Mouse (Mus musculus) ovary, postnatal 14 days (tissue): Measurements from ENCODE around the gene Serbp1.
"Not testable (repeated sequence)": the region's sequence is repeated elsewhere in the genome, so short reads cannot be mapped to it uniquely, and the experiment has no call there.

ENCODE experiments used
- DNase-seq: peaks from one replicate; pipeline ENCODE4 v3.0.0; 2022; ENCODE audit warnings: low spot score

Gene Serbp1

GRCm38 (mm10) chr6:67237977-67238376 is at the start of gene Serbp1:
TSS of gene Serbp1 (plus strand) at chr6:67238176.
- no peak for DNase-seq

- DNase-seq: no peak
These were observed 44.4 kb upstream of the Serbp1 start for GRCm38 (mm10) chr6:67193591-67193990.

- DNase-seq: no peak
These were observed 43.4 kb upstream of the Serbp1 start for GRCm38 (mm10) chr6:67194606-67195005.

DNA sequence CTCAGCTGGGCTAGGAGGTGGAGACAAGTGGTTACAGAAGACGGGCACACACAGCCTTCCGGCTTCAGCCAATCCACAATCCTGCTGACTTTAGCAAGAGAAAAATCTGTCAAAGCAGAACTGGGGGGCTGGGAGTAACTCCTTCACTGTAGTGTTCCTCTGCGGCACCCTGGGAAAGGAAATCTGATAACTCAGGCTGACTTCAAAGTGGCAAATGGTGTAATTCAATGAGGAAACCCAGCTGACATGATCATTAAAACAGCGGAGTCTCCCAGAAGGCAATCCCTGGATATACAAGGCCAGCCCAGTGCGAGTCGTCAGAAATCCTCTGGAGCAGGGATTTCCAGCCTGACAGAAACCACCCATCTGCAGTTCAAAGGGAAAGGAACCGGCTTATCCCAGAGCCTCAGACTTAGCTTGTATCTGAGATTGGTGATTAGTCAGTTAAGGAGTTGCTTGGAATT is 42.8 kb upstream of the Serbp1 start:
- DNase-seq: no peak

- no peak for DNase-seq
These were observed 41.2 kb upstream of the Serbp1 start for GRCm38 (mm10) chr6:67196821-67197220.

- peak; percentile 18 for DNase-seq
These were observed 39.9 kb upstream of the Serbp1 start for GRCm38 (mm10) chr6:67198085-67198484.

DNA sequence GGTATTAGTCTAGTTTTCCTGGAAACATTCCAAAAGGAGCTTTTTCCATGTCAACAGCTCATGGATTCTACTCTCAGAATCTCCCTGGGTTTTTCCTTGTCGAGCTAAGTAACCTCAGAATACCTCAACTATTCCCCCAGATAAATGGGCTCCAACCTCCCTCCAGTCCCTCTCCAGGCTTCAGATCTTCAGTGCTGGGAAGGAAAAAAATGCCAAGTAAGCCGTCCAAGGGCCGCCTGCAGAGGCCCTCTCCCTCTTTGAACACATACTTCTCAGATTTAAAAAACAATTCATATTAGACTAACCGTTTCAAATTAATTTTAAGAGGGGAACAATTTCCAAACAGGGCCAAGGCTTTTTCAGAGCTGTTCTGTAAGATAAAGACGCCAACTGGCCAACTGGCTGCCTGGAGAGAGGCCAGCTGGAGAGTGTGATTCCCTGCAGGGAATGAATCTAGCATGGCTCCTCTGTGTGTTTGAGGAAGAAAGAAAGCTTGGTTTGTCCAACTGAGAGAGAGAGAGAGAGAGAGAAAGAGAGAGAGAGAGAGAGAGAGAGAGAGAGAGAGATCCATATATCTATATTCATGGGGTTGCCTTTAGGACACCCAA is 37.2 kb upstream of the Serbp1 start:
- peak; percentile 17 for DNase-seq

GRCm38 (mm10) chr6:67205081-67206037 is 32.6 kb upstream of the Serbp1 start:
- no peak for DNase-seq

GRCm38 (mm10) chr6:67212362-67212761 is 25.6 kb upstream of the Serbp1 start:
- DNase-seq: no peak

- DNase-seq: no peak
These were observed 24.4 kb upstream of the Serbp1 start for GRCm38 (mm10) chr6:67213429-67214098.

DNA sequence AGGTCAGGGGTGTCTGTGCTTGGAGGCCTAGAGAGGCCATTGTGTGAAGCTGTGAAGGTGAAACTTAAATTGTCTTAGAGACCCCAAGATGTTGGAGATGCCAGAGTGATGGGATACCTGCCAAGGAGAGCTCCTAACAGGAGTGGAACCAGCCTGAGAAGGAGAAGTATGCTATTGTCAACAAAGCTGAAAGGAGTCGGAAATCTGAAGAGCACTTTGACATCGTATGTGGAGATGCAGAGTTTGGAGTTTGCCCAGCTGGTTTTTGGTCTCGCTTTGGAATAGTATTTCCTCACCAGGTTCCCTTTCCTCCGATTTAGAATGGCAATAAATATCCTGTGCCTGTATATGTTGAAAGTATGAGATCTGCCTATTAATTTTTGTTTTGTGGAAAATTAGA is 20.6 kb upstream of the Serbp1 start:
- DNase-seq: no peak

DNA sequence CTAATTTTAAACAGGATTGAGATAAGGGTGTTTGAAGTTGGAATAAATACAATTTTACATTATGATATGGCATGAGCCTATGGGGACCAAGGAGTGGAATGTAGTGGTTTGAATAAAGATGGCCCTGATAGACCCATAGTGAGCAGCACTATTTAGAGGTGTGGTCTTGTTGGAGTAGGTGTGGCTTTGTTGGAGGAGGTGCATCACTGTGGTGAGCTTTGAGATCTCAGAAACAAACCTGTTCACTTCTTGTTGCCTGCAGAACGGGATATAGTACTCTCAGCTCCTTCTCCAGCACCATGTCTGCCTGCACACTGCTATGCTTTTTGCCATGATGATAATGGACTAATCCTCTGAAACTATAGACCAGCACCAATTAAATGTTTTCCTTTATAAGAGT is 20.1 kb upstream of the Serbp1 start:
- no peak for DNase-seq

GRCm38 (mm10) chr6:67218566-67218965 is 19.4 kb upstream of the Serbp1 start:
- DNase-seq: no peak

GRCm38 (mm10) chr6:67219931-67220330 is 18.0 kb upstream of the Serbp1 start:
- not testable (repeated sequence) for DNase-seq

DNA sequence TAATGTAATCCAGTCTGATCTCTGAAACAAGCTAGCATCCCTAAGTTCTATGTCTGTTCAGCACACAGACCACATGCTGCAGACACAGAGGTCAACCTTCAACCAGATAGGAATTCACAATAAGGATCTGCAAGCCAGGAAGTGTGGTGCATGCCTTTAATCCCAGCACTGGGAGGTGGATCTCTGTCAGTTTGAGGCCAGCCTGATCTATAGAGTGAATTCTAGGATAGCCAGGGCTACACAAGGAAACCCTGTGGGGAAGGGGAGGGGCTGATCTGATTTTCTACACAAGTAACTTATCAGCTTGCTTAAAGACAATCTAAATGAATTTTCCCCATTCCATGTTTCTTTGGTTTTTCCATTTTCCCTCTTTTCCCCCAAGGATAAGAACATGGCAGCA is 17.2 kb upstream of the Serbp1 start:
- DNase-seq: no peak

- no peak for DNase-seq
These were observed 14.9 kb upstream of the Serbp1 start for GRCm38 (mm10) chr6:67223082-67223481.

GRCm38 (mm10) chr6:67223499-67223898 is 14.5 kb upstream of the Serbp1 start:
- no peak for DNase-seq

- DNase-seq: no peak
These were observed 11.7 kb upstream of the Serbp1 start for GRCm38 (mm10) chr6:67226286-67226685.

DNA sequence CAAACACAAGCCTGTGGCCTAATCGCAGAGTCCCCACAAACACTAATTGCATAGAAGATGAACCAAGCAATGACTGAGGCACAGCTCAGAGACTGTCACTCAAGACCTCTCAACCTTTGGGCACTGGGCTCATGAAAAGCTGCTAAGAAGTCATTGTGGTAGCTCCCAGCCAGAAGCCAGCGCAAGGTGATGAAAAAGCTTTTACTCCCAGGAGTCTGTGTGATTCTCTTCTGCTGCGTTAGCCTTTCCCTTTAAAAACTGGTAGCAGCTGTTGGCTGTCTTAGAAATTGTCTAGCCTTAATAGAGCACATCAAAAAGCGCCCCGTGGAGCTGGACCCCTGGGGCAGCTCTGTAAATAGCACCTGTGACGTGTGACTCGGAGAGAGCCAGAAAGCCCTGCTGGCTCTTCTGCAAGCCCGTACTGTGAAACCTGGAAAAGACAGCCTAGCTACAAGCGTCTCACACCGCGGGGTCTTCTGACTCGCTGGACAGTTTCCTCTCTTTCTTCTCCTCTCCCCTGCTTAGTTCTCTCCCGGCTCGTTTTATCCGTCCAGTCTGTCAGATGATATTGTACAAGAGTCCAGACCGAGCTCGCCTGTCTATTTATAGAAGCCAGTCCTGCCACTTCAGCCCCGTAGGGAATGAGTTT is 9.4 kb upstream of the Serbp1 start:
- DNase-seq: no peak

DNA sequence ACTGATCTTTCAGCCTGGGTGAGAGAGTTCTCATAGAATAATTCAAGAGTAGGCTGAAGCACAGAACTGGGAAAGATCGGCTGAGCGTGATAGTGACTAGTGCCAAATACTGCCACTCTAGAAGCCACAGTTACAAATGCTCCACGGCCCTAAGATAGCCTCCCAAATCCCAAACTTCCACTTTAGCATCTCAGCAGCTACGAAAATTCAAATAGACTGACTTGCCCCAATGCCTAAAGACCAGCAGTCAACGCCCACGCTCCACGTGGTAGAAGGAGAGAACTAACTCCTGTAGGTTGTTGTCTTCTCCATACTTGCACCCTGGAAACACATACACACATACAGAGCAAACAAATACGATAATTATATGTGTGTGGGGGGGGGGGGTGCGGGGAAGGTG is 8.5 kb upstream of the Serbp1 start:
- no peak for DNase-seq

- no peak for DNase-seq
These were observed 8.0 kb upstream of the Serbp1 start for GRCm38 (mm10) chr6:67229922-67230518.

DNA sequence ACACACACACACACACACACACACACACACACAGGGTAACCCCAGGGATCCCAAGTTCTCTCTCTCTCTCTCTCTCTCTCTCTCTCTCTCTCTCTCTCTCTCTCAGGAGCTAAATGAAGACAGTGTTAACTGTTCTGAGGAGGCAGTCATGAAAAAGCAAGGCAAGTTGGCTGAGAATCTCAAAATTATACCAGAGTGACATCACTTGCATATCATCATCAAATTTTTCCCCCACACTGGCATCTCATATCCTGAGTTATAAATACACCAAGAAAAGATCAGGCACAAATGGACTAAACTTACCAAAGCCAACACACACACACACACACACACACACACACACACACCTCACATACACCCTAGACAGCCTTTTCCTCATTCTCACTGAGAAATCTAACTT is 7.0 kb upstream of the Serbp1 start:
- DNase-seq: no peak
